Mouse (Mus musculus) lung, embryonic 15.5 days (tissue): ENCODE results near the gene Slc7a7. TPM values are rescaled to one million over a fixed set of nuclear protein-coding genes. Genes with fewer than 3 reads are reported as not detected.
"Not testable (repeated sequence)": the region's sequence is repeated elsewhere in the genome, so short reads cannot be mapped to it uniquely, and the experiment has no call there.

Experiments used
- ATAC-seq: fragments of 200-750 bp; cut with Nextera tagmentation; 2 replicates; pipeline ENCODE4 v1.8.0; 2017; ENCODE audit warnings: moderate number of reproducible peaks, borderline replicate concordance; ENCODE audit not compliant: low FRiP score, low TSS enrichment; ENCODE audit errors: extremely low read depth
- H3K27ac ChIP-seq: fragments of 300-500 bp; sonication (generic); 2 replicates; pipeline ENCODE4 v1.5.1; 2015; ENCODE audit warnings: moderate library complexity, mild to moderate bottlenecking, inconsistent platforms
- H3K27me3 ChIP-seq: fragments of 300-500 bp; sonication (generic); 2 replicates; pipeline ENCODE4 v1.6.1; 2015; ENCODE audit warnings: inconsistent platforms
- H3K36me3 ChIP-seq: fragments of 300-500 bp; sonication (generic); 2 replicates; pipeline ENCODE4 v1.6.1; 2015; ENCODE audit warnings: inconsistent platforms
- H3K4me1 ChIP-seq: fragments of 300-500 bp; sonication (generic); 2 replicates; pipeline ENCODE4 v1.6.1; 2015; ENCODE audit warnings: inconsistent platforms
- H3K4me2 ChIP-seq: fragments of 300-500 bp; sonication (generic); 2 replicates; pipeline ENCODE4 v1.6.1; 2015; ENCODE audit warnings: inconsistent platforms, mild to moderate bottlenecking, moderate library complexity
- H3K4me3 ChIP-seq: fragments of 300-500 bp; sonication (generic); 2 replicates; pipeline ENCODE4 v1.5.1; 2015; ENCODE audit warnings: mild to moderate bottlenecking, inconsistent platforms
- H3K9ac ChIP-seq: fragments of 300-500 bp; sonication (generic); 2 replicates; pipeline ENCODE4 v1.6.1; 2015; ENCODE audit warnings: inconsistent platforms
- H3K9me3 ChIP-seq: fragments of 300-500 bp; sonication (generic); 2 replicates; pipeline ENCODE4 v1.6.1; 2016; ENCODE audit warnings: inconsistent platforms
- WGBS: fragments of 180-500 bp; shearing (Covaris S2); methylation state at CpG from one replicate; pipeline ENCODE4 v1.1.7; 2015; 5-methylcytosine and 5-hydroxymethylcytosine counted together
- polyA plus RNA-seq: library from polyadenylated mRNA; unstranded; fragments of >200 nt; fragmentation: Nextera tagmentation; extraction: Ambion mirVana; gene quantifications from 2 replicates; pipeline ENCODE4 v1.2.1, GENCODE M21; 2015

Slc7a7 gene
- polyA plus RNA-seq, 1 experiment from 2014 or later, result 11.9 TPM

GRCm38 (mm10) chr14:54365026-54365645, 52.4 kb downstream of the Slc7a7 start:
- Histone ChIP-seq H3K4me2 (no peak overlapping the region), H3K4me3 (no peak overlapping the region), H3K4me1 (peaks cover 16% of the 10 kb centered on the region), H3K9ac (no peak overlapping the region), H3K27me3 (no peaks in the 10 kb centered on the region), H3K36me3 (peaks cover 61% of the 10 kb centered on the region), H3K27ac (no peak overlapping the region), H3K9me3 (no peaks in the 10 kb centered on the region)
- no peak for ATAC-seq
- 75% methylated on average over 5 of the region's 5 CpGs for WGBS

- 91% methylated on average over 8 of the region's 8 CpGs for WGBS
Observed at GRCm38 (mm10) chr14:54363156-54363555, 54.4 kb downstream of the Slc7a7 start.

GRCm38 (mm10) chr14:54360577-54361340, 56.8 kb downstream of the Slc7a7 start, which contains the start of gene Oxa1l:
Gene Oxa1l (plus strand): TSS chr14:54360834.
- under 1% methylated on average over 48 of the region's 48 CpGs for WGBS
- Histone ChIP-seq H3K36me3 (peaks cover 24% of the 10 kb centered on the region), H3K4me2 (peak within 1 kb of the TSS; percentile 64), H3K9ac (peak within 1 kb of the TSS; percentile 97), H3K27me3 (no peaks in the 10 kb centered on the region), H3K9me3 (no peaks in the 10 kb centered on the region), H3K4me1 (peaks cover 16% of the 10 kb centered on the region), H3K4me3 (peak within 1 kb of the TSS; percentile 93), H3K27ac (peak within 1 kb of the TSS; percentile 78)
- ATAC-seq, result peak; percentile 88

More at GRCm38 (mm10) chr14:54363156-54363555, 54.4 kb downstream of the Slc7a7 start:
- Histone ChIP-seq H3K9ac (no peak overlapping the region), H3K4me1 (peaks cover 16% of the 10 kb centered on the region), H3K9me3 (no peaks in the 10 kb centered on the region), H3K27me3 (no peaks in the 10 kb centered on the region), H3K4me2 (no peak overlapping the region), H3K36me3 (peaks cover 41% of the 10 kb centered on the region), H3K27ac (no peak overlapping the region), H3K4me3 (no peak overlapping the region)
- no peak for ATAC-seq

GRCm38 (mm10) chr14:54354406-54354805, 63.2 kb downstream of the Slc7a7 start:
- Histone ChIP-seq H3K27me3 (no peaks in the 10 kb centered on the region), H3K9me3 (no peaks in the 10 kb centered on the region), H3K36me3 (no peaks in the 10 kb centered on the region), H3K27ac (no peak overlapping the region), H3K9ac (no peak overlapping the region), H3K4me2 (no peak overlapping the region), H3K4me1 (no peaks in the 10 kb centered on the region), H3K4me3 (no peak overlapping the region)
- 41% methylated on average over 1 of the region's 1 CpGs for WGBS
- no peak for ATAC-seq

GRCm38 (mm10) chr14:54352314-54352713, 65.3 kb downstream of the Slc7a7 start:
- no peaks in the 10 kb centered on the region for H3K36me3 ChIP-seq
- H3K4me2 ChIP-seq, result no peak overlapping the region
- 76% methylated on average over 8 of the region's 8 CpGs for WGBS
- no peak overlapping the region for H3K9ac ChIP-seq
- H3K4me1 ChIP-seq, result no peaks in the 10 kb centered on the region
- H3K27ac ChIP-seq, result no peak overlapping the region
- H3K9me3 ChIP-seq, result no peaks in the 10 kb centered on the region
- no peak for ATAC-seq
- no peak overlapping the region for H3K4me3 ChIP-seq
- no peaks in the 10 kb centered on the region for H3K27me3 ChIP-seq

DNA sequence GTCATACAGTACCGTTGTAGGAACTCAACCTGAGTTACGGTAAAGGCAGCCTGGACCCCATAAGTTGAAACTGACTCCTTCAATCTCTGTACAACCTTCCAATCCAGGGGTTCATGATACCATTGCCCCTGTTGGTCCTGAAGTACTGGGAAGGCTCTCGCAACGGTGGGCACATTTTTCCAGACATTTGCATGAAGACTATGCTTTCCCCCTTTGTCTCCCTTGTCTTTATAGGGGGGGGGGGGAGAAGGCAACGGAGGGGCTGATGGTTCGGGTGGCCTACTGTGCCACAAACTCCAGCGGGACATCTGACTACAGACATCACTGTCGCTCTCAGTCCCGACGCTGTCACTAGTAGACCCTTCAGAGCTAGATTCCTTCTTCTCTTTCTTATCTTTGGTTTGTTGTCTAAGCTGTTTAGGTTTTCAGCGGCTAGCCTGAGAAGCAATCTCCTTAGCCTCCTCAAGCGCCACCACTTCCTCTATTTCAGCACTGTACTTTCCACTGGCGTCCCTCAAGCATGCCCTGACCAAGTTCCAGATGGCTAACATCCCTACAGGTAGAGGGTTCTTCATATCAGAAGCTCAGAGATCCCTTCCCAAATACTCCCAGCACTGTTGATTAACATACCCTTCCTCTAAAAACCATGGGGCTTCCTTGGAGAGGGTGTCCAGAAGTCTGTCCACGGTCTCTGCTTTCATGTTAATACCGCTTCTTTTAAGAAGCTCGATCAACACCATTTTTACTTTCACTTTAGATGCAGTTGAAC, 66.6 kb downstream of the Slc7a7 start:
- not testable (repeated sequence) for H3K27me3 ChIP-seq, H3K27ac ChIP-seq, H3K9ac ChIP-seq, H3K9me3 ChIP-seq, H3K4me3 ChIP-seq, H3K36me3 ChIP-seq, H3K4me2 ChIP-seq, ATAC-seq, H3K4me1 ChIP-seq
- WGBS, result 87% methylated on average over 16 of the region's 16 CpGs

DNA sequence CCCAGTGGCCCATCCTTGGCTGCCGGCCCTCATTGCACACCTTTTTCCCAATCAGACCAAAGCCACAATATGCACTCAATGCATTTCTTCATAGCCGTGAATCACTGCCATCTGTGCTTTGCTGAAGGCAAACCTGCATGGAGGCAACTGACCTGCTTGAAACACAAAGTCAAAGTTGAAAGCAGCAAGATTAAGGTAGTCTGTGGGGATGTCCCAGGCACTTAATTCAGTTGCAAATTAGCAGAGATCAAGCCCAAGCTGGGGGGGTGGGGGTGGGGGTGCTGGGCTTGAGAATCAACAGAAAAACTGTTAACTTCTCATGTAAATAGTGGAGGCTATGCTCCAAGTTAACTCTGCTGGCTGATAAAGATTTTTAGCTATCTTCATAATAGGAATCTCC, 75.8 kb downstream of the Slc7a7 start:
- H3K36me3 ChIP-seq, H3K27ac ChIP-seq, H3K9ac ChIP-seq, ATAC-seq, H3K9me3 ChIP-seq, H3K4me3 ChIP-seq, H3K4me1 ChIP-seq, H3K27me3 ChIP-seq, H3K4me2 ChIP-seq: not testable (repeated sequence)
- WGBS, result 35% methylated on average over 2 of the region's 2 CpGs

DNA sequence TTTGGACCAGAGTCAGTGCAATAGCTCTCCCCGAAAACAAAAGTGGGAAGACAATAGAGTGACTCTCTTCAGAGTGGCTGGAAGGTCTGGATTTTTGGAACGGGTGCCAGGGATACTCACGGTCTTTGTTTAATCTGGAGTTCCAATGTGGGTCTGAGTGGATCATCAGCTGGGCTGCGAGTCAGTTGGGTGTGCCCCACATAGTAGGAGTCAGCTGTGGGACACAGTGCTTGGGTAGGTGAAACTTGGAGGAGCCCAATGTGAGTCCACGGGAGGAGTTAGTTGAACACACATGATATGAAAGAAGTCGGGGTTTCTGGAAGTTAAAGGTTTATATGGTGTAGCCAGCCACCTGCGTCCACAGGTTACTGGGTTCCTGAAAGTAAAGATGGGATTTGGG, 76.7 kb downstream of the Slc7a7 start:
- ATAC-seq, result no peak
- WGBS, result 58% methylated on average over 7 of the region's 7 CpGs
- Histone ChIP-seq H3K4me1 (no peaks in the 10 kb centered on the region), H3K9me3 (no peaks in the 10 kb centered on the region), H3K27ac (no peak overlapping the region), H3K9ac (no peak overlapping the region), H3K4me3 (no peak overlapping the region), H3K4me2 (no peak overlapping the region), H3K27me3 (no peaks in the 10 kb centered on the region), H3K36me3 (no peaks in the 10 kb centered on the region)

GRCm38 (mm10) chr14:54333452-54334189, 84.0 kb downstream of the Slc7a7 start:
- no peaks in the 10 kb centered on the region for H3K9me3 ChIP-seq
- no peak for ATAC-seq
- H3K4me1 ChIP-seq, result no peaks in the 10 kb centered on the region
- H3K27me3 ChIP-seq, result no peaks in the 10 kb centered on the region
- no peak overlapping the region for H3K4me2 ChIP-seq
- no peaks in the 10 kb centered on the region for H3K36me3 ChIP-seq
- H3K9ac ChIP-seq, result no peak overlapping the region
- no peak overlapping the region for H3K4me3 ChIP-seq
- H3K27ac ChIP-seq, result no peak overlapping the region
- 43% methylated on average over 8 of the region's 8 CpGs for WGBS

GRCm38 (mm10) chr14:54332176-54333074, 85.2 kb downstream of the Slc7a7 start:
- H3K4me1 ChIP-seq, result no peaks in the 10 kb centered on the region

GRCm38 (mm10) chr14:54331178-54331577, 86.4 kb downstream of the Slc7a7 start:
- no peak overlapping the region for H3K4me3 ChIP-seq
- no peak overlapping the region for H3K27ac ChIP-seq
- no peaks in the 10 kb centered on the region for H3K9me3 ChIP-seq
- H3K27me3 ChIP-seq, result no peaks in the 10 kb centered on the region
- no peaks in the 10 kb centered on the region for H3K36me3 ChIP-seq
- H3K9ac ChIP-seq, result no peak overlapping the region
- no peak for ATAC-seq
- no peak overlapping the region for H3K4me2 ChIP-seq
- no peaks in the 10 kb centered on the region for H3K4me1 ChIP-seq
- WGBS, result 76% methylated on average over 1 of the region's 1 CpGs

More at GRCm38 (mm10) chr14:54332176-54333074, 85.2 kb downstream of the Slc7a7 start:
- H3K4me3 ChIP-seq, result no peak overlapping the region
- H3K4me2 ChIP-seq, result no peak overlapping the region
- ATAC-seq, result no peak
- H3K36me3 ChIP-seq, result no peaks in the 10 kb centered on the region
- no peak overlapping the region for H3K9ac ChIP-seq
- no peaks in the 10 kb centered on the region for H3K27me3 ChIP-seq
- 84% methylated on average over 5 of the region's 5 CpGs for whole genome bisulfite sequencing
- H3K9me3 ChIP-seq, result no peaks in the 10 kb centered on the region
- no peak overlapping the region for H3K27ac ChIP-seq
